Mouse (Mus musculus): Measurements from ENCODE around the gene Cox19.

- no peak for TF ChIP-seq GATA1 (IDR thresholded peaks at IDR 0.05; ENCODE audit: borderline replicate concordance, low read length)
- TF ChIP-seq FLI1 (IDR thresholded peaks at IDR 0.05; ENCODE audit: low read length), result no peak
Observed at GRCm38 (mm10) chr5:139324045-139324491, 27.1 kb downstream of the Cox19 start.
